Comparison of ENCODE assay signal across 9 mouse cellular contexts in genomic region chr6:39419386-39419850, GRCm38 (mm10). TPM values are rescaled to one million over a fixed set of nuclear protein-coding genes. Genes with fewer than 3 reads are reported as not detected.
DNase-seq lines count a peak whose midpoint lies in the region; ATAC-seq lines count a peak whose summit lies in the region.
"Had no signal": no experiment of that assay in that cellular context is flagged by ENCODE, and none has a peak within 500 bp of the region (broad histone marks: within the 10 kb centered on the region; RNA-seq: fewer than 3 reads in every experiment).

No protein-coding gene starts in this region.

- intact Hi-C loops in heart, postnatal 14 days (cut with DNase I) = loop anchor here (5.0 kb wide), 1 partner anchor 148 kb away; no protein-coding TSS in a partner anchor

- peak overlapping the region; percentile 81 for H3K9ac ChIP-seq in heart, embryonic 12.5 days
- peak overlapping the region; percentile 93 for H3K9ac ChIP-seq in hindbrain, embryonic 11.5 days (ENCODE audit: low read depth, low read length)
- peak overlapping the region; percentile 98 for H3K9ac ChIP-seq in liver, embryonic 16.5 days (ENCODE audit: low read depth, low read length)

- peak overlapping the region; percentile 85 for H3K4me2 ChIP-seq in heart, embryonic 12.5 days
- H3K4me2 ChIP-seq in hindbrain, embryonic 11.5 days (replicated peaks; ENCODE audit: low read depth, low read length) = peak overlapping the region; percentile 54
- peak overlapping the region; percentile 61 for H3K4me2 ChIP-seq in liver, embryonic 16.5 days (ENCODE audit: low read depth, low read length)

- WGBS in heart, embryonic 12.5 days = under 1% methylated on average over 38 of the region's 43 CpGs
- 1% methylated on average over 43 of the region's 43 CpGs for WGBS in hindbrain, embryonic 11.5 days
- WGBS in liver, embryonic 16.5 days (ENCODE audit: insufficient replicate concordance) = under 1% methylated on average over 43 of the region's 43 CpGs

- H3K27ac ChIP-seq in heart, embryonic 12.5 days (ENCODE audit: poor library complexity, severe bottlenecking) = peak overlapping the region; percentile 72; the same call in 1 of the 2 replicates
- H3K27ac ChIP-seq in hindbrain, embryonic 11.5 days (ENCODE audit: low read depth, low read length) = peak overlapping the region; percentile 90
- H3K27ac ChIP-seq in liver, embryonic 16.5 days (ENCODE audit: low read length) = peak overlapping the region; percentile 98

- H3K4me1 ChIP-seq in heart, embryonic 12.5 days (replicated peaks) = 0 out of 2 replicates have a peak, but pooled peaks cover 7% of the 10 kb centered on the region
- 0 out of 2 replicates have a peak, but pooled peaks cover 2% of the 10 kb centered on the region for H3K4me1 ChIP-seq in hindbrain, embryonic 11.5 days (replicated peaks; ENCODE audit: control insufficient read depth, insufficient read depth, low read length)
- H3K4me1 ChIP-seq in liver, embryonic 16.5 days (ENCODE audit: control insufficient read depth, low read depth, low read length) = peaks cover 44% of the 10 kb centered on the region

- no peak for DNase-seq in heart, postnatal 14 days
- peak; percentile 24 to 58 for DNase-seq in urinary bladder, postnatal 4 days (ENCODE audit: low spot score in 2 of 2)
- DNase-seq in urinary bladder, postnatal 10 days (ENCODE audit: low spot score) = no peak
- peak; percentile 71 for DNase-seq in hindbrain, embryonic 11.5 days (ENCODE audit: low spot score)
- DNase-seq in ovary, postnatal 36 days (ENCODE audit: low spot score) = no peak
- no peak for DNase-seq in ovary, adult 18-20 months (ENCODE audit: low spot score)

- peaks cover 35% of the 10 kb centered on the region for H3K27me3 ChIP-seq in heart, embryonic 12.5 days (replicated peaks)
- no peaks in the 10 kb centered on the region for H3K27me3 ChIP-seq in hindbrain, embryonic 11.5 days (ENCODE audit: control insufficient read depth, insufficient read depth, low read length)
- no peaks in the 10 kb centered on the region for H3K27me3 ChIP-seq in liver, embryonic 16.5 days (ENCODE audit: control insufficient read depth, insufficient read depth, low read depth, low read length)

- no peaks in the 10 kb centered on the region for H3K9me3 ChIP-seq in heart, embryonic 12.5 days (replicated peaks)
- no peaks in the 10 kb centered on the region for H3K9me3 ChIP-seq in hindbrain, embryonic 11.5 days (ENCODE audit: control insufficient read depth, low read length)
- H3K9me3 ChIP-seq in liver, embryonic 16.5 days (replicated peaks; ENCODE audit: control insufficient read depth, low read length) = no peaks in the 10 kb centered on the region

- peak overlapping the region; percentile 99 for H3K4me3 ChIP-seq in heart, embryonic 12.5 days
- H3K4me3 ChIP-seq in hindbrain, embryonic 11.5 days (ENCODE audit: low read depth, low read length) = peak overlapping the region; percentile 96
- peak overlapping the region; percentile 92 for H3K4me3 ChIP-seq in liver, embryonic 16.5 days (ENCODE audit: low read depth, low read length)

- 0 out of 2 replicates have a peak, but pooled peaks have one; percentile 1 for ATAC-seq in heart, embryonic 12.5 days (ENCODE audit: insufficient number of reproducible peaks, low FRiP score)
- no peak; the same call in 1 of the 2 replicates for ATAC-seq in hindbrain, embryonic 11.5 days (ENCODE audit: low FRiP score)
- ATAC-seq in liver, embryonic 16.5 days (ENCODE audit: low read depth) = no peak

- H3K36me3 ChIP-seq in heart, embryonic 12.5 days = no peaks in the 10 kb centered on the region
- no peaks in the 10 kb centered on the region for H3K36me3 ChIP-seq in hindbrain, embryonic 11.5 days (ENCODE audit: control insufficient read depth, insufficient read depth, low read length)
- no peaks in the 10 kb centered on the region; the same call in 1 of the 2 replicates for H3K36me3 ChIP-seq in liver, embryonic 16.5 days (ENCODE audit: control insufficient read depth, insufficient read depth)

RNA-seq across cellular contexts. Expression of gene Mkrn1, which starts 0.8 kb away (rescaled TPM):
- 52.7 and 55.1 TPM in 2 replicates for polyA plus RNA-seq in heart, embryonic 12.5 days (2016; fragmentation: Nextera tagmentation; extraction: Ambion mirVana)
- total RNA-seq in heart, postnatal 14 days (2021) = 100 to 1,000 TPM; 117 to 139 TPM
- polyA plus RNA-seq in hindbrain, embryonic 11.5 days (2014; fragmentation: Nextera tagmentation; extraction: Ambion mirVana) = 127 and 147 TPM in 2 replicates
- polyA plus RNA-seq in liver, embryonic 16.5 days (2015; fragmentation: Nextera tagmentation; extraction: Ambion mirVana) = 256 and 283 TPM in 2 replicates

RNA-seq across cellular contexts. Expression of gene Rab19, which starts 38.4 kb away (rescaled TPM):
- 0.42 and 0.67 TPM in 2 replicates for polyA plus RNA-seq in heart, embryonic 12.5 days (2016; fragmentation: Nextera tagmentation; extraction: Ambion mirVana)
- total RNA-seq in heart, postnatal 14 days (2021) = under 1 TPM; 0.17 to 0.49 TPM
- polyA plus RNA-seq in hindbrain, embryonic 11.5 days (2014; fragmentation: Nextera tagmentation; extraction: Ambion mirVana) = 0.39 and 0.74 TPM in 2 replicates
- 0.36 and 0.54 TPM in 2 replicates for polyA plus RNA-seq in liver, embryonic 16.5 days (2015; fragmentation: Nextera tagmentation; extraction: Ambion mirVana)
- total RNA-seq: layer of hippocampus, adult 8-10 months had no signal

RNA-seq across cellular contexts. Expression of gene Slc37a3, which starts 41.9 kb away (rescaled TPM):
- polyA plus RNA-seq in heart, embryonic 12.5 days (2016; fragmentation: Nextera tagmentation; extraction: Ambion mirVana) = 34.8 and 43.1 TPM in 2 replicates
- 10 to 100 TPM; 20.0 to 24.1 TPM for total RNA-seq in heart, postnatal 14 days (2021)
- polyA plus RNA-seq in hindbrain, embryonic 11.5 days (2014; fragmentation: Nextera tagmentation; extraction: Ambion mirVana) = 47.0 and 50.3 TPM in 2 replicates
- 9.2 and 9.9 TPM in 2 replicates for polyA plus RNA-seq in liver, embryonic 16.5 days (2015; fragmentation: Nextera tagmentation; extraction: Ambion mirVana)

Comparison
In these comparisons a context has a peak if more than half of its experiments do, and no peak if none do; other contexts are left out.
1. DNase-seq: peak in urinary bladder, postnatal 4 days (2 of 2) and hindbrain, embryonic 11.5 days (single experiment); none in heart, postnatal 14 days (0 of 2), urinary bladder, postnatal 10 days (single experiment), ovary, postnatal 36 days (single experiment) and ovary, adult 18-20 months (single experiment).
2. Peak in every context shown above with its lines, with median percentiles within 50 percentile points of each other: H3K27ac ChIP-seq, H3K4me2 ChIP-seq, H3K4me3 ChIP-seq and H3K9ac ChIP-seq.